Mouse (Mus musculus) ES-Bruce4 (cell line): ENCODE results near the gene Atp2b1.

Experiments used
- CTCF ChIP-seq: IDR thresholded peaks from one replicate; pipeline ENCODE4 v1.8.1; 2011; ENCODE audit warnings: low read depth, low read length
- EP300 ChIP-seq: IDR thresholded peaks from 2 replicates; pipeline ENCODE4 v1.6.1; 2011; ENCODE audit warnings: low read depth, low read length; ENCODE audit not compliant: insufficient read depth
- POLR2A ChIP-seq: IDR thresholded peaks from one replicate; pipeline ENCODE4 v1.8.1; 2011; ENCODE audit warnings: low read length; ENCODE audit not compliant: insufficient read depth

DNA sequence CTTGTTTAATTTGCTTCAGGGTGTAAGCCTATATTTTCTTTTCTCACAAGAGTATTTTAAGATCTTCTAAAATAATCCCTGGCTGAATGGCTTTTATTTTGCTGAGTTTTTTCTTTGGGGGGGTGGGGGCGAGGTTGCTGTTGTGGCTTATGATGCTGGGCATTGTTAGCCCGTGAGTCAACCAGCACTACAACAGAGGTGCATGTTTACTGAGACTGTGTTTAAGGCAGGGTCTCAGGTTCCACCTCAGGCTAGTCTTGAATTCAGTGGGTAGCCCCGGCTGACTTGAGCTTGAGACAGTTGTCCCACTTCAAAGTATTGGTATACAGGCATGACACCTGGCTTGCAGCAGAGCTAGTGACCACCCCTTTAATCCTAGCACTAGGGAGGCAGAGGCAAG is 77.8 kb downstream of the Atp2b1 start:
- TF ChIP-seq POLR2A (no peak), CTCF (no peak), EP300 (no peak)
